Mouse (Mus musculus) left cerebral cortex, postnatal 4 days (tissue): ENCODE results near the gene Tmem210. TPM values are rescaled to one million over a fixed set of nuclear protein-coding genes. Genes with fewer than 3 reads are reported as not detected.

Experiments
- DNase-seq: peaks from one replicate; pipeline ENCODE4 v3.0.0-alpha.2; 2022
- intact Hi-C: fragments of 180-260 bp; cut with DNase I; formaldehyde crosslinking; loops from one replicate; pipeline ENCODE4 v1.15.1; 2025
- total RNA-seq, 2 experiments: library from RNA; stranded (reverse); gene quantifications; 2 replicates each; pipeline ENCODE4 v1.2.3; 2021

The Tmem210 gene
- total RNA-seq, 2 experiments from 2014 or later = not detected

GRCm38 (mm10) chr2:25264286-25264660, 23.7 kb upstream of the Tmem210 start:
- DNase-seq = no peak
- intact Hi-C loops = no loop called here

DNA sequence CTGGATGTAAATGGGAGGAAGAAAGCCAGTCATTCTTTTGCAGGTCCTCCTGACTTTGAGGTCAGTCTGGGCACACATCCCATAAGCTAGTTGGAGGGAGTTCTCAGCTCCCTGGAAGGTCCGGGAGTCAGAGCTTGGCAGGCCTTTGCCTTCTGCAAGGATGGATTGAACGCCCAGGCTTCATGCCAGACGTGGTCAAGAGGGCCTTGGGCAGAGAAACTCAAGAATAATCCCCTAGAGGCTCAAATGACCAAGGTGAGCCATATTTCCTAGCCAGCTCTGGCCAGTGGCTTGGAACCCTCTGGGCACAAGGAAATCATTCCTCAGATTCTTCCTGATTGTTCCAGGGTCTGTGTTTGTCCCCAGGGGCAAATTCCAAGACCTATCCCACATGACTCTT, 23.1 kb upstream of the Tmem210 start:
- DNase-seq = peak; percentile 80
- intact Hi-C loops = no loop called here

DNA sequence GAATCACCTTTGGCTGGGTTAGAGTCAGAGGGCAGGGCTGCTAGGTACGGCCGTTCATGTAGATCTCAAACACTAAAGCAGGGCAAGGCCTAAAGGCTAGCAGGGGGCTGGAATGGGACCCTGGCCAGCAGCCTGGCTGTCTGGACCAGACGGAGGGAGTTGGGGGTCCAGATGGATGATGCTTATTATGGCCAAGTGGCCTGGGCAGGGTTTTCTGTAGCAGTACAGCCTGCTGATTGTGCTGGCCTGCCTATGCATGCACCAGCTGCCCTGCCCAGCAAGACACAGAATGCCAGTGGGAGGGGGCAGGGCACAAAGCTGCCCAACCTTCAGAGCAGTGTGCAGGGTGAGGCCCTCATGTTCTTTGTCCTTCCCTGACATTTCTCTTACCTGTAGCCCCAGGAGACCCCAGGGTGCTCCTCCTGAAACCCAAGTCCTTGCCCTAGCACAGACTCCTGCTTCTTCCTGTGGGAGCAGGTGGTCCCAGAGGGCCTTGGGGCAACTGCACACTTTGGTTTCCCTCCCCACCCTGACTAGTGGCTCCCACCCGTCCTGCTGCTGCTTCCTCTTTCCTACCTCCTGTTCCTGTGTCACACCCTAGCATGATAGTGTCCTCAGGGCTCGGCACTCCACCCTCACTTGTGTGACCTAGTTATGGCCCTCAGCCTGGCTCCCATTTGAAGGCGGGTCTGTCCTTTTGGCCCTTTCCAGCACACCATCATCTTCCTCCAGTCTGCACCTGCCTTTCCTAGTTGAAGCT, 21.9 kb upstream of the Tmem210 start:
- intact Hi-C loops = no loop called here
- DNase-seq = peak; percentile 95

DNA sequence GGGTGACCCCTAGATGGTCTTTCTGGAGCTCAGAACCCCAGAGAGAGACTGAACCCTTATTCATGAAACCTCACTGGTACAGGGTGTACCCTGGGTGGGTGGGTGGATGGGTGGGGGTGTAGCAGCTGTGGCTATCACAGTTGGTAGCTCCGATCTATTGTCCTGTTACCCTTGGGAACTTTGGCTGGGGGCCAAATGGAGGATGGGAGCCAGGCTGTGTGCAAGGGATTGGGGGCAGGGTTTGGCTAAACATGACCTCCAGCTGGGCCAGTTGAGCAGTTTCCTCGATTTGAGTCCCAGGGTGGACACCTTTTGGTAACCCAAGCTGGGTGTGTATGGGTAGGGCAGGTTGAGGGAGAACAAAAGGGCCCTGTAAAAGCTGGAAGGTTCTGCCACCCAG, 21.2 kb upstream of the Tmem210 start:
- peak; percentile 87 for DNase-seq
- intact Hi-C loops = no loop called here

DNA sequence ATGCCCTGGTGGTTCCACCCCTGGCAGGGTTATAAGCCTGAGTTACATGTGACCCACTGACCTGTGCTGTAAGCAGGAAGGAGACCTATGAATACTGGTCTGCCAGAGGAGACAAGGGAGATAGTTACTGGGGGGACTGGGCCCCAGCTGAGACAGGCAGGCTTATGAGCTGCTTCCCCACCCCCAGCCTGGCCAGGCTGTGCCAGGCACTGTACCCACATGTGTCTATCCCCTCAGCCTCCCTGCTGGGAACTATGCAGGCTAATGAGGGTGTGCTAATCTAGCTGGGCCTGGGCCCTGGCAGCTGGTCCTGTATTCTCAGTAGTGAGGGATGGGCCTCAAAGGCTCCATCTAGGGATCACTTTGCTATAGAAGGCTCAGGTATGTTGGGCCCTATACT, 20.7 kb upstream of the Tmem210 start:
- DNase-seq = peak; percentile 80
- intact Hi-C loops = no loop called here

- intact Hi-C loops = no loop called here
Measured at GRCm38 (mm10) chr2:25267746-25268309, 20.1 kb upstream of the Tmem210 start.

GRCm38 (mm10) chr2:25271827-25272511, 16.0 kb upstream of the Tmem210 start, which contains the start of the genes Ssna1 and Anapc2:
Ssna1 (minus strand) TSS chr2:25272438.
Anapc2 (plus strand) TSS chr2:25272478.
- intact Hi-C loops = no loop called here
- peak; percentile 98 for DNase-seq

More at GRCm38 (mm10) chr2:25267746-25268309, 20.1 kb upstream of the Tmem210 start:
- DNase-seq = no peak

DNA sequence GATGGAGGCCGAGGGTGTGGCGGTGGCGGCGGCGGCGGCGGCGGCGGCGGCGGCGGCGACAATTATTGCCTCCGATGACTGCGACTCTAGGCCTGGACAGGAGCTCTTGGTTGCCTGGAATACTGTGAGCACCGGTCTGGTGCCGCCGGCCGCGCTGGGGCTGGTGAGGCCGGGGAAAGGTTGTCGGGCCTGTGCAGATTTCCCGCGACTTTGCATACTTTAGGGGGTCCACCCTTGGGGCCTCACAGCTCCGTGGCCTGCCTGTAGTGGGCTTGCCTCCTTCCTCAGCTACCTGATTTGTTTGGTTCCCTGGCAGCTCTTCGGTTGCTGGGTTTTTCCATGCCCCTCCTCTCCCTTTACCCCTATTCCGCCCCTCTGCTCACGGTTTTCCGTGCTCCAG, 15.4 kb upstream of the Tmem210 start:
- DNase-seq = no peak
- intact Hi-C loops = no loop called here

GRCm38 (mm10) chr2:25273010-25273409, 14.9 kb upstream of the Tmem210 start:
- intact Hi-C loops = no loop called here
- no peak for DNase-seq

DNA sequence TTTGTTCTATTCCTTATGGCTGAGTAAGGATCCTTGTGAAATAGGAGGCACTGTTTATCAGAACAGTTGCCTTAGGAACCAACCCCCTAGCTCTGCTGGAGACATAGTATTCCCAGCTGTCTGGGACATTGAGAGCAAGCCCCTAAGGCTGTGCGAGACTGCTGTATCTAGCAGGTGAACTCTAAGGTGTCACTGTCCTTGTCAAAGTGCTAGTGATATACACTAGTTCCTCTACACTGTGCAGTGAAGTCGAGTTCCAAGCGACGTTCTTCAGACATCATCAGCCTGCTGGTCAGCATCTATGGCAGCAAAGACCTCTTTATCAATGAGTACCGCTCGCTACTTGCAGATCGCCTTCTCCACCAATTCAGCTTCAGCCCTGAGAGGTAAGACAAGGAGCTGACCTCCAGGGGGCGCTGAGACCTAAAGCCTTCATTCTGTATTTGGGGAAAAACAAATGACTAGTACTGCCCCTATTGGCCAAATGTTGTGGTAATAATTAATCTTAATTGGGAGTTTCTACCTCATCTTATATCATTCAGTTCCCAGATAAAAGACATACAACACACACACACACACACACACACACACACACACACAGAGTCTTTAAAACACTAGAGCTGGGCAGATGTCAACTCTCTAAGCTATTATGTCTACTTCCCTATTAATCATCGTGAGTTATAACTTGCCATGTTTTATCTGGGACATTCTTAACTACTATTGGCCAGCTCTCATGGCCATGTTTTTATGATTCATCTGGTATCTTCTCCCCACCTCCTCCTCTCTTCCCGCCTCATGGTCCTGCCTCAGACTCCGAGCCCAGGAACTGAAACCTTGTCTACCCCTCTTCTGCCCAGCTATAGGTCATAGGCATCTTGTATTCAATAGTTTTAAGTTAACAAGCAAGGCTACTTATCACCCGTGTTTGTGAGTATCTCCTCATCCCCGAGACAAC, 8.7 kb upstream of the Tmem210 start:
- intact Hi-C loops = no loop called here
- peak; percentile 92 for DNase-seq

GRCm38 (mm10) chr2:25285551-25285950, 2.4 kb upstream of the Tmem210 start:
- intact Hi-C loops = no loop called here
- no peak for DNase-seq

- intact Hi-C loops = no loop called here
- no peak for DNase-seq
Measured at GRCm38 (mm10) chr2:25286314-25286713, 1.6 kb upstream of the Tmem210 start.

- intact Hi-C loops = no loop called here
- DNase-seq = no peak
Measured at GRCm38 (mm10) chr2:25286837-25287636, 908 bp upstream of the Tmem210 start.

DNA sequence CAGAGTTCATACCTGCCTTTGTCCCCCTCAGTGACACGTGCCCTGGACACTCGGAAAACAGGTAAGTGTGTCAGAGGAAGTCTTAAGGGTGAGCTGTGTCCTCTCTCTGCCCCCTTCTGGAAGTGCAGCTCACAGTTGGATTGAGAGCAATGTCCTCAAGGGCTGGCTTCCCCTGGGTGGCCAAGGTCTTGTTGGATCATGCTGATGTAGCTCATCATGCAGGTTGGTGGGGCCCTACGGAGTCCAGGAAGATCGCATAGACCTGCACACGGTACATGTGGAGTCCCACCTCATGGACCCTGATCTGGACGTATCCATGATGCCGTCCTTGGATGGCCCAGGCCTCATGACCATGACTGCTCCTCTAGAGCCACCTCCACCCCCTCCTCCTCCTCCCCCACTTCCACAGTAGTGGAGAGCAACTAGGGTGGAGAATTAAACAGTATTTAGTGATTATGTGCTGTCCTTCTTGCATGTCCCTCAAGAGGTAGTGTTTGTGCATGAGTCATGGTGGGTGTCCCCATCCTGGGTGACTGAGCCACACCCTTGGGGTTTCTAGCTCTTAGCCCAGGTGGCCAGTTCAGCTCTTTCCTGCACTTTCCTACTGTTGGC, 895 bp downstream of the Tmem210 start:
- DNase-seq = no peak
- intact Hi-C loops = no loop called here

DNA sequence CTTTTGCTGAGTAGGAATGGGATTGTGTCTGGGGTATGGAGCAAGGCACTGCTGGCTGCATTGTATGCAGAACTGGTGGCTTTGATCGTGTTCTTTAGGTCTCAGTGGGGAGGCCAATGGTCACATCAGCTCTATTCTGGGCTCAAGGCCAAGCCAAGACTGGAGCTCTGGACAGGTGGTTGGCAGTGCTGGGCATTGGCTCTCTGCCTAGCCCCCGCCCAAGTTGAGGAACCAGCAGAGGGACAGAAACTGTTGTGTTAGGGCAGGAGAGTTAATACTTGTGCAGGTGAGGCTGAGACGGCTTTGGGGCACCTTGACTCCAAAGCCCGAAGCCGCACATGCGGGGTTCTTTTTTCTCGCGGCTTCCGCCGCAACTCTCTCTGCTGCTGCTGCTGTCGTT, 1.7 kb downstream of the Tmem210 start, which contains the start of gene Lrrc26:
TSS of gene Lrrc26 (plus strand) at position 265 of the 400 bp plus-strand sequence.
- intact Hi-C loops = no loop called here
- peak; percentile 84 for DNase-seq

DNA sequence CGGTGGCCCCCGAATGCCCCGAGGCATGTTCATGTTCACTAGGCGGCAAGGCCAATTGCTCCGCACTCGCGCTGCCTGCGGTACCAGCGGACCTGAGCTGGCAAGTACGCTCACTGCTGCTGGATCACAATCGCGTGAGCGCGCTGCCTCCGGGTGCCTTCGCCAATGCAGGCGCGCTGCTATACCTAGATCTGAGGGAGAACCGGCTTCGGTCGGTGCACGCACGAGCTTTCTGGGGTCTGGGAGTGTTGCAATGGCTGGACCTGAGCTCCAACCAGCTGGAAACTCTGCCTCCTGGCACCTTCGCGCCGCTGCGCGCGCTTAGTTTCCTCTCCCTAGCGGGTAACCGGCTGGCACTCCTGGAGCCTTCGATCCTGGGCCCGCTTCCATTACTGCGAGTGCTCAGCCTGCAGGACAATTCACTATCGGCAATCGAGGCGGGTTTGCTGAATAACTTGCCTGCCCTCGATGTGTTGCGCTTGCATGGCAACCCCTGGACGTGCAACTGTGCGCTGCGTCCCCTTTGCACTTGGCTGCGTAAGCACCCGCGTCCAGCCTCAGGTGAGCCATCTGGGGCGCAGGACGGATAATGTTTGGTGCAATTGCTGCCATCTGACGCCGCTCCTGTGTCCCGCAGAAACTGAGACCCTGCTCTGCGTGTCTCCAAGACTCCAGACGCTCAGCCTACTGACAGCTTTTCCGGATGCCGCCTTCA, 2.3 kb downstream of the Tmem210 start:
- DNase-seq = peak; percentile 55

DNA sequence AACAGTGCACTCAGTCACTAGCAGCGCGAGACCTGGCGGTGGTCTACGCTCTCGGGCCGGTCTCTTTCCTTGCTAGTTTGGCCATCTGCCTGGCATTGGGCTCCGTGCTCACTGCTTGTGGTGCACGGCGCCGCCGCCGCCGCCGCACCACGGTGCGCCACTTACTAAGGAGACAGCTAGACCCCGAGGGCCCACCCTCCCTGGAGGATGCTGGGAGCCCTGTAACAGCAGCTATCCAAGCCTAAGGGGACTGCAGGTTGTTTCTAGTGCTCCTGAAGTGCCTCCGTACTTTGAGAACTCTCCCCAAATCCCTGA, 2.8 kb downstream of the Tmem210 start:
- intact Hi-C loops = no loop called here
- peak; percentile 59 for DNase-seq

More for the DNA sequence above, 2.3 kb downstream of the Tmem210 start:
- intact Hi-C loops = no loop called here

DNA sequence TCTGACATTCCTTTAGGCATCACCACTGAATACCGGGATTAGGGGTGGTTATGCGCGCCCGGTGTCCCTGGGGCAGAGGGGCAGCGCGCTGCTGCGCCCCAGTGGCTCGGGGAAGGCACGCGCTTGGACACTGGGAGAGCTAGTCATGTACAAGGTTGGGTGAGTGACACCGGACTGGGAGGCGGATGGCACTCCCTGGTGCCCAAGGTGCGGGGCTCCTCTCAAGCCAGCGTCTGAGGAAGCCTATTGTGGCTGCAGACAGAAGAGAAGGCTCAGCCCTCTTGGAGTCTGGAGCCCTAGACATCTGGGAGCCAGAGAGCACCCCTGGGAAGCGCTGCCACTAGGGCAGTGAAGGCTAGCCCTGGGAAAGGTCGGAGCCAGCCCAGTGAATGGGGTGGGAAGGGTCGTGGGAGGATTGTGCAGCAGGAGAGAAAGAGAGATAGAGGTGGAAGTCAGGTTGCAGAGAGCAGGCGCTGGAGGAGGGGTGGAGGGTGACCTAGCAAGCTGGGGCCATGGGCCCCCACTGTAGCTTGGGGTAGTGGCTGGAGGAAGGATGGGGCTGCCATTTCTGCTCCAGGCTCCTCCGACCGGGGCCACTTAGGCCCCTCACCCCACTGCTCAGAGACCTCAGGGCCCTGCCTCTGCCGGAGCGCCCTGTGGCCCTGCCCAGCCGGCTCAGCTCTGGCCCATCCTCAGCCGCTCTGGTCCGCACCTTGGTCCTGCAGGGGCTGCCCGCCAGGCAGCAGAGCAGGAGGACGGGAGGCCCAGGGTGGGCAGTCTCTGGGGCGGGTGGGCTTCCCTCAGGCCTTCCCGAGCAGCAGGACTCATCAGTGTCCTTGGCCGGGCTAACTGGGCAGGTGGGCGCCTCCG, 3.5 kb downstream of the Tmem210 start:
- intact Hi-C loops = no loop called here
- no peak for DNase-seq
